Mouse (Mus musculus): ENCODE results near the gene Myh1. TPM values are rescaled to one million over a fixed set of nuclear protein-coding genes. Genes with fewer than 3 reads are reported as not detected.

Myh1 gene
- polyA plus RNA-seq, 2 experiments = 1.1 to 2.4 TPM

- TF ChIP-seq POLR2A (IDR thresholded peaks at IDR 0.05; ENCODE audit: borderline replicate concordance, extremely low read depth, insufficient read depth, insufficient read length) = no peak
- no peaks in the 10 kb centered on the region for H3K27me3 ChIP-seq (ENCODE audit: control insufficient read depth, insufficient read depth, low read length)
- H3K4me2 ChIP-seq (replicated peaks; ENCODE audit: low read depth, low read length, severe bottlenecking) = no peak overlapping the region
- no peak for ATAC-seq (ENCODE audit: low FRiP score, low read depth)
- no peaks in the 10 kb centered on the region for H3K36me3 ChIP-seq (ENCODE audit: control insufficient read depth, insufficient read depth, low read length)
- WGBS = 89% methylated on average over 4 of the region's 4 CpGs
- H3K4me3 ChIP-seq (replicated peaks; ENCODE audit: low read length) = no peak overlapping the region
- no peaks in the 10 kb centered on the region for H3K4me1 ChIP-seq (ENCODE audit: control insufficient read depth, insufficient read depth, low read length)
- H3K9ac ChIP-seq (ENCODE audit: low read depth, low read length, severe bottlenecking) = no peak overlapping the region
- H3K27ac ChIP-seq (replicated peaks; ENCODE audit: low read depth, low read length) = no peak overlapping the region
- DNase-seq (ENCODE audit: low spot score) = no peak
- no peaks in the 10 kb centered on the region for H3K9me3 ChIP-seq (ENCODE audit: control insufficient read depth, low read length)
These were observed 53.8 kb downstream of the Myh1 start for GRCm38 (mm10) chr11:67253691-67254090.

DNA sequence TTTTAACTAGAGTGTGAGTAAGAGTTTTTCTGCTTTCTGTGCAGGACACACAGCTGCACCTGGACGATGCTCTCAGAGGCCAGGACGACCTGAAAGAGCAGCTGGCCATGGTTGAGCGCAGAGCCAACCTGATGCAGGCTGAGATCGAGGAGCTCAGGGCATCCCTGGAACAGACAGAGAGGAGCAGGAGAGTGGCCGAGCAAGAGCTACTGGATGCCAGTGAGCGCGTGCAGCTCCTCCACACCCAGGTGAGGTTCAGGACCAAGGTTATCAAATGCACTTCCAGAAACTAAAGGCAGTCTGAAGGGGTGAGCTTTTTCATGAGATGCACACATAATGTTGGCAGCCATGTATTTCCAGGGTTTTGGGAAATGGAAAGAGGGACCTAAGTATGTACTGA is 57.2 kb downstream of the Myh1 start:
- DNase-seq (ENCODE audit: low spot score) = no peak
- Histone ChIP-seq H3K36me3 (ENCODE audit: control insufficient read depth, insufficient read depth, low read length) (no peaks in the 10 kb centered on the region), H3K9ac (ENCODE audit: low read depth, low read length, severe bottlenecking) (no peak overlapping the region), H3K4me1 (ENCODE audit: control insufficient read depth, insufficient read depth, low read length) (no peaks in the 10 kb centered on the region), H3K9me3 (ENCODE audit: control insufficient read depth, low read length) (no peaks in the 10 kb centered on the region), H3K4me3 (replicated peaks; ENCODE audit: low read length) (no peak overlapping the region), H3K4me2 (replicated peaks; ENCODE audit: low read depth, low read length, severe bottlenecking) (no peak overlapping the region), H3K27ac (replicated peaks; ENCODE audit: low read depth, low read length) (no peak overlapping the region), H3K27me3 (ENCODE audit: control insufficient read depth, insufficient read depth, low read length) (no peaks in the 10 kb centered on the region)
- 63% methylated on average over 7 of the region's 7 CpGs for WGBS
- no peak for ATAC-seq (ENCODE audit: low FRiP score, low read depth)
- no peak for TF ChIP-seq POLR2A (IDR thresholded peaks at IDR 0.05; ENCODE audit: borderline replicate concordance, extremely low read depth, insufficient read depth, insufficient read length)

- no peaks in the 10 kb centered on the region for H3K36me3 ChIP-seq (ENCODE audit: control insufficient read depth, insufficient read depth, low read length)
- WGBS = 88% methylated on average over 6 of the region's 6 CpGs
- no peaks in the 10 kb centered on the region for H3K27me3 ChIP-seq (ENCODE audit: control insufficient read depth, insufficient read depth, low read length)
- H3K4me1 ChIP-seq (ENCODE audit: control insufficient read depth, insufficient read depth, low read length) = no peaks in the 10 kb centered on the region
- H3K9ac ChIP-seq (ENCODE audit: low read depth, low read length, severe bottlenecking) = no peak overlapping the region
- no peak for ATAC-seq (ENCODE audit: low FRiP score, low read depth)
- H3K4me3 ChIP-seq (replicated peaks; ENCODE audit: low read length) = no peak overlapping the region
- H3K27ac ChIP-seq (replicated peaks; ENCODE audit: low read depth, low read length) = no peak overlapping the region
- H3K4me2 ChIP-seq (replicated peaks; ENCODE audit: low read depth, low read length, severe bottlenecking) = no peak overlapping the region
- TF ChIP-seq POLR2A (IDR thresholded peaks at IDR 0.05; ENCODE audit: borderline replicate concordance, extremely low read depth, insufficient read depth, insufficient read length) = no peak
- H3K9me3 ChIP-seq (ENCODE audit: control insufficient read depth, low read length) = no peaks in the 10 kb centered on the region
- DNase-seq (ENCODE audit: low spot score) = no peak
These were observed 61.1 kb downstream of the Myh1 start for GRCm38 (mm10) chr11:67260956-67261355.

Other genes with a start within 250 kb of the Myh1 start
- gene Tmem238l, start 243.4 kb upstream of the Myh1 start, polyA plus RNA-seq (2012; rRNA removed) = not detected in 2 replicates
- not detected in 2 replicates for gene Tmem238l, start 243.4 kb upstream of the Myh1 start, polyA plus RNA-seq (2014; fragmentation: Nextera tagmentation; extraction: Ambion mirVana)
- gene Tmem220, start 174.9 kb upstream of the Myh1 start, polyA plus RNA-seq (2012; rRNA removed) = 1.6 and 1.7 TPM in 2 replicates
- gene Tmem220, start 174.9 kb upstream of the Myh1 start, polyA plus RNA-seq (2014; fragmentation: Nextera tagmentation; extraction: Ambion mirVana) = 0.82 and 1.2 TPM in 2 replicates
- 34.0 and 34.3 TPM in 2 replicates for gene Adprm, start 147.5 kb upstream of the Myh1 start, polyA plus RNA-seq (2012; rRNA removed)
- 33.3 and 38.1 TPM in 2 replicates for gene Adprm, start 147.5 kb upstream of the Myh1 start, polyA plus RNA-seq (2014; fragmentation: Nextera tagmentation; extraction: Ambion mirVana)
- gene Sco1, start 147.4 kb upstream of the Myh1 start, polyA plus RNA-seq (2012; rRNA removed) = 7.5 and 8.8 TPM in 2 replicates
- gene Sco1, start 147.4 kb upstream of the Myh1 start, polyA plus RNA-seq (2014; fragmentation: Nextera tagmentation; extraction: Ambion mirVana) = 14.8 and 15.8 TPM in 2 replicates
- 112 and 192 TPM in 2 replicates for gene Myh3, start 121.8 kb upstream of the Myh1 start, polyA plus RNA-seq (2012; rRNA removed)
- 145 and 205 TPM in 2 replicates for gene Myh3, start 121.8 kb upstream of the Myh1 start, polyA plus RNA-seq (2014; fragmentation: Nextera tagmentation; extraction: Ambion mirVana)
- 0.12 and 0.16 TPM in 2 replicates for gene Myh2, start 29.0 kb upstream of the Myh1 start, polyA plus RNA-seq (2012; rRNA removed)
- gene Myh2, start 29.0 kb upstream of the Myh1 start, polyA plus RNA-seq (2014; fragmentation: Nextera tagmentation; extraction: Ambion mirVana) = 0.30 and 0.39 TPM in 2 replicates
- 0.09 and 0.10 TPM in 2 replicates for gene Myh4, start 38.0 kb downstream of the Myh1 start, polyA plus RNA-seq (2012; rRNA removed)
- gene Myh4, start 38.0 kb downstream of the Myh1 start, polyA plus RNA-seq (2014; fragmentation: Nextera tagmentation; extraction: Ambion mirVana) = 0.11 and 0.36 TPM in 2 replicates
- 21.7 and 39.3 TPM in 2 replicates for gene Myh8, start 77.1 kb downstream of the Myh1 start, polyA plus RNA-seq (2012; rRNA removed)
- 49.0 and 74.2 TPM in 2 replicates for gene Myh8, start 77.1 kb downstream of the Myh1 start, polyA plus RNA-seq (2014; fragmentation: Nextera tagmentation; extraction: Ambion mirVana)
- gene Myh13, start 121.6 kb downstream of the Myh1 start, polyA plus RNA-seq (2012; rRNA removed) = 0.03 and 0.10 TPM in 2 replicates
- gene Myh13, start 121.6 kb downstream of the Myh1 start, polyA plus RNA-seq (2014; fragmentation: Nextera tagmentation; extraction: Ambion mirVana) = 0.21 and 0.46 TPM in 2 replicates

All from limb, embryonic 14.5 days (tissue).